Mouse (Mus musculus) embryo, embryonic 9.5 days (tissue): ENCODE data around the gene Nutf2-ps1.
"Not testable (repeated sequence)": the region's sequence is repeated elsewhere in the genome, so short reads cannot be mapped to it uniquely, and the experiment has no call there.

Source experiments
- DNase-seq: peaks from one replicate; pipeline ENCODE4 v3.0.0-alpha.2; 2017; ENCODE audit errors: extremely low spot score

The Nutf2-ps1 gene

DNA sequence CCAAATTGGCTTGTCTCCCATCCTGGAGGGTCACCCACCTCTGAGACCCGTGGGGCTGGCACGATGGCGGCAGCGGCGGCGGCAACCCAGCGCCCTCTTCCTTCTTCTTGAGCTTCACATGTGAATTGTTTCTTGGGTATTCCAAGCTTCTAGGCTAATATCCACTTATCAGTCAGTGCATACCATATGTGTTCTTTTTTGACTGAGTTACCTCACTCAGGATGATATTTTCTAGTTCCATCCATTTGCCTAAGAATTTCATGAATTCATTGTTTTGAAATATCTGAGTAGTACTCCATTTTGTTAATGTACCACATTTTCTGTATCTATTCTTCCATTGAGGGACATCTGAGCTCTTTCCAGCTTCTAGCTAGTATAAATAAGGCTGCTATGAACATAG, at the start of gene Nutf2-ps1:
TSS of gene Nutf2-ps1 (minus strand) at position 101 of the 400 bp plus-strand sequence.
- DNase-seq, result not testable (repeated sequence)

DNA sequence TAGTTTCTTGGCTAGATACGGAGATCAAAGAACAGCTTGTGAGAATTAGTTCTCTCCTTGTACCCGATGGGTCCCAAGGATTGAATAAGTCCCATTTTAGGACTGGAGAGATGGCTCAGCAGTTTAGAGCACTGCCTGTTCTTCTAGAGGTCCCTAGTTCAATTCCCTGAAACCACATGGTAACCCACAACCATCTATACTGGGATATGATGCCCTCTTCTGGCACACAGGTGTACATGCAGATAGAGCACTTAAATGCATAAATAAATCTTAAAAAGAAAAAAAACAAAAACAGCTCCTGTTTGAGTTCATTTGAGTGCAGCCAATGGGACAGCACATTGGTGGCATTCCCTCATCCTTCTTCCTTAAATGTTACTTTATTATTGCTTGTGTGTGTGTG, 49.2 kb upstream of the Nutf2-ps1 start:
- DNase-seq, result no peak

DNA sequence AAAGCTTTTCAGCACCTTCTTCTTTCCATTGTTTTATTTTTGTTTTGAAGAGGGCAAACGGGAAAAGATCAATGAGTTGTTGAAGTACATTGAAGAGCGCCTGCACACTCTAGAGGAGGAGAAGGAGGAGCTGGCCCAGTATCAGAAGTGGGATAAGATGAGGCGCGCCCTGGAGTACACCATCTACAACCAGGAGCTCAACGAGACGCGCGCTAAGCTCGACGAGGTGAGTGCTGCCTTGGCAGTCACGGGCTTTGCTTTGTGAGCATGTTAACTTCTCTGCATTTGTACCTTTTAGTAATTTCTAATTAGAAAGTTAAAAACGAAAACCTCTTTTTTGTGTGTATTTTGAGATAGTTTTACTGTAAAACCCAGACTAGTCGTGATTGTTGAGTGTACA, 32.8 kb upstream of the Nutf2-ps1 start:
- no peak for DNase-seq

- DNase-seq, result no peak
These were observed 20.1 kb upstream of the Nutf2-ps1 start for GRCm38 (mm10) chr19:53608921-53609320.

GRCm38 (mm10) chr19:53601363-53601655, 12.4 kb upstream of the Nutf2-ps1 start:
- DNase-seq, result no peak

DNA sequence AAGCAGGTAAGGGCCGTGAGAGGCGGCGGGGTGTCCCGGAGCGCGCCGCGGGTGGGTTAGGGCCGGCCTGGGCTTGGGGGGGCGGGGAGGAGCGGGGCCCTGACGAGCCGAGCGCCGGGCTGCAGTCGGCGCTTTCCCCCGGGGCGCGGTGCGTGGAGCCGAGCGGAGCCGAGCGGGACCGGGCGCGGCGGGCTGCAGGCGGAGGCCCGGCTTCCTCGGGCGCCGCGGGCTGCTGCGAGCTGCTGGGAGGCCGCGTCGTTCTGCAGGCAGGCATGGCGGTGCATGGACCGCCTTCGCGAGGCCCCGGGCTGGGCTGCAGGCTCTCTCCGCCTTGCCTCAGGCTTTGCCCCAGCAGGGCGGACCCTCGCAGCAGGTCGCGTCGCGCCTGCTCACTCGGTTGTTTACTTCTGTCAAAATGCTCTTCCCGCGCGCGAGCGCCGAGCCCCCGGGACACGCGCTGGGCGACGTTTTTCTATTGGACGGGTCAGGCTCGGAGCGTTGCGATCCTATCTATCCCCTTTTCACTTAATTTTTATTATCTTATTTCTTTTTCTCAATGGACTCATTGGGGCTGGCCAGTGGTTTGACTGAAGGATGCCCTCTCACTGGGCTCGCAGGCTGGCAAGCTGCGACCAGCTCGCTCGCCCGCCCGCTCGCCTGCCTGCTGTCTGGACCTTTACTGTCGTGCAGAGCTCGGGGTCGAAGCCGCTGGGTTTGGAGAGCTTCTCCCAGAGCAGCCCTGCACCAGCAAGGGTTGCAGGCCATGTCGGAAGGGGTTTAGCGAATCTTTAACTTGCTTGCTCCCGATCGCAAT, 11.9 kb upstream of the Nutf2-ps1 start:
- DNase-seq, result peak; percentile 43

DNA sequence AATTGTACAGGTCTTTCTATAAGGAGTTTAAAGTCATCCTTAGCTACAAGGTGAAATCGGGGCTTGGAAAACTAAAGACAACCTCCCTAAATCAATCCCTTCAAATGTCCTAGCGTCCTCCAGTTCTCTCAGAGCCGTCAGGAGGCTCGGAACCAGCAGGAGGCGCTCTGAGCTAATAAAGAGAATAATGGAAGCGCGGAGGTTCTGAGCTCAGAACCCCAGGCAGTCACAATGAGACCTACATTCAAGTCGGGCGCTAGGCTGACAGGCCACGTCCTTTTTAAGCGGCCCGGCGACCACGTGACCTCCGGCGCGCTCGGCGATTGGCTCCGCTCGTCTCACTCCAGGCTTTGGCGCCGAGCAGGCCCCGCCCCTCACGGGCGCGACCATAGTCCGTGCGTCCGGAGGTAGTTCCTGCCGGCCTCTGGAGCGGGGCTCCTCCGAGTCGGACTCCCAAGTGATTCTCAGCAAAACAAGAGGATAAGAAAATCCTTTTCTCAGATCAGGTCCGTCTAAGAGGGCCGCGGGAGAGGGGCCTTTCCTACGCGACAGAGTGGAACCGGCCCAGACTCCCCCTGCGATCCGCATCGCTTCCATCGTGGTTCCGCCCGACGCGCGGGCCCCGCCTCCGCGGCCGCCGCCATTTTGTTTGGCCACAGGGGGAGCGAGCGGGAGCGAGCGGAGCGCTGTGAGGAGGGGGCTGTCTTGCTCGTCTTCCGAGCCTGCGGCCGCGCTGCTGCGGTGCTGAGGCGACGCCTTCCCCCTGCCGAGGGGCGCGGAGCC, 11.1 kb upstream of the Nutf2-ps1 start, which contains the start of gene Smc3:
TSS of gene Smc3 (plus strand) at position 642 of the 783 bp plus-strand sequence.
- DNase-seq, result peak; percentile 98

DNA sequence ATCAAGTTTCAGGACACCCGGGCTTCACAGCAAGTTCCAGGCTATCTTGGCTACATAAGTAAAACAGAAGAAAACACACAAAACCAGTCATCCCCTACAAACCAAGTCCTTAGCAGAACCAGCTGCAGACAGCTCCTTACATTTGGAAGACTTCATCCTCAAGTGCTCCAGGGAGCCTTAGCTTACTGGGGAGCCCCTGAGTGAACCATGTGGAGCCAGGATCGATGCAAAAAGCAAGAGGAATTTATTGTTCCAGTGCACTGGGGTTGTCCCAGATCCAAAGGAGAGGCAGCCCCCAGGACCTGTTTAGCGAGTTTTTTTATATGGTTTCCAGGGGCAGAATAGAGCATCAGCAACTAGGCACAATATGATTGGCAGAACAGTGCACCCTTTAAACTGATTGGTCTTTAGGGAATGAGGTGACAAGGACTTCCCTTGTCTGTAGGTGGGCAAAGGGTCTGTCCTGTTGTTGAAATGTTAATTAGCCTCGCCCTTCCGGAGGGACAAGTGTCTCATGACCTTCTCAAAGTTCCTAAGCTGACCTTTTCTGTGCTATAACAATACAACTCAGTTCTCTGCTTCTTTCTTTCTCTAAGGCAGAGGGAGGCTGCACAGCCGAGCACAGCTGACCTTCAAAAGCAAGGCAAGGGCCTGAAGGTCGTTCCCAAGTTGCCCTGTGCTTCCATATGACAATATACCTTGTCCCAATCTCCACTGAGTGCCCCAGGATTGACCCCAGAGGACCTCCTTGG, 8.0 kb upstream of the Nutf2-ps1 start:
- DNase-seq, result no peak

GRCm38 (mm10) chr19:53587686-53588085, 1.2 kb downstream of the Nutf2-ps1 start:
- DNase-seq, result not testable (repeated sequence)

DNA sequence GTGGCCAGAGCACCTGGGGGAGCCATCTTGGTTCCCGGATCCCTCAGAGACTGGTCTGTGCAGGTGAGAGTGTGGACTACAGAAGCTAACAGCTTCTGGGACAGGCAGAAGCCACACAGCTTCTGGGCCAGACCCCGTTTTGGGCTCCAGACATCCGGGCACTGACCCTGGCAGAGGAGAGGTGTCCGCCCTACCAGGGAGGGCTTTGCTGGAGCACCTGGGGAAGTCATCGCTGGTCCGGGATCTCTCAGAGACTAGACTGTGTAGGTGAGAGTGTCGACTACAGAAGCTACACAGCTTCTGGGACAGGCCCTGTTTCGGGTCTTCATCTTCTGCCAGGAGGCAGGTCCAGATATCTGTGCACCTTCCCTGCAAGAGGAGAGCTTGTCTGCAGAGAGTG, 8.6 kb downstream of the Nutf2-ps1 start:
- DNase-seq, result not testable (repeated sequence)

GRCm38 (mm10) chr19:53578597-53579252, 10.1 kb downstream of the Nutf2-ps1 start:
- DNase-seq, result peak; percentile 74

DNA sequence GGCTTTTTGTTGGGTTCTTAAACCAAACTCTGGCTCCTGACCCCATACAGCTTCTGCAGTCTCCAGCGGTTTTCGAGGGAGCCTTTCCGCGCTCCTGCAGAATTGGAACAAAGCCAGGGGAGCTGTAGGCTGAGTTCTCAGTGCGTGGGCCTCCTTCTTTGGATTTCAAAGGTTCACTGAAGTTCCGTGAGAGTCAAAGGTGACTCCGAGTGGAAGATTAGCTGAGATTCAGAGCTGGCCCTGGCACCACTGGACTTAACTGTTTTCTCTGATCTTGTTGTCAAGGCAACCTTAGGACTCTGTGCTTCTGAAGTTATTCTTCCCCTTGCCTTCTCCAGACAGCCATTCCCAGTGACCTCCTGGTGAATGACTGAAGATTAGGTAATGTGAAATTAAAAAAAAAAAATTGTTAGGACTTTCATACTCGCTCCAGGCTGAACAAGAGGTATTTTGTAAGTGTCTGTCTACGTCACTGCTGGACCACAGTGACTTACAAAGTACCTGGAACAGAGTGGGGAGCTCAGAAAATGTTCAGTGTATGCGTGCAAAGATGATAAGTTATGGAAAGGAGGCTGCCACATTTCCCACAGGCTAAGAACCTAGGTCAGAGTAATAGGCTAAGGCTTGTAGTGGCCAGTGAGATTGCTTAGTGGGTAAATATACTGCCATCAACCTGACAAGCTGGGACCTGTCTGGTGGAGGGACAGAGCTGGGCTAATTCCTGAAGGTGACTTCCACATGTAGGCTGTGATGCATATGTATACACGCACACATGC, 11.7 kb downstream of the Nutf2-ps1 start:
- DNase-seq, result no peak

GRCm38 (mm10) chr19:53576061-53576460, 12.8 kb downstream of the Nutf2-ps1 start:
- DNase-seq, result no peak

GRCm38 (mm10) chr19:53575296-53576010, 13.4 kb downstream of the Nutf2-ps1 start:
- DNase-seq, result no peak

DNA sequence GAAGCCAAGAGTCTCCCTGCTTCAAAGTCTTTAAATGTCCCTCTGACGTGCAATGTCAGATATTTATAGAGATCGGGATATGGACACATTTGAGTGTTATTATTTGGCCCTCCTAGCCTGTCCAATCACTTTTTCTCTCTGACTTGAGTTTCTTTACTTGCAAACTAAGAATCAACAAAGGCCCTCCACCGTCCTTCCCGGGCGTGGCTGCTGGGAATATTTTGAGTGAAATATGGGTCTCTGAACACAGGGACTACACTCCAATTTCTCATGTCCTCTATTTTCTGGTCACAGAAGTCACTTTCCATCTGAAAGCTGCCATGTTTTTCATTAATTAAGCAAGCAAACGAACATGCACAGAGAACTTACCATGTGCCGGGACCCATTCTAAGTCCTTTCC, 14.3 kb downstream of the Nutf2-ps1 start:
- no peak for DNase-seq

GRCm38 (mm10) chr19:53574131-53574530, 14.7 kb downstream of the Nutf2-ps1 start:
- DNase-seq, result no peak

GRCm38 (mm10) chr19:53573151-53573550, 15.7 kb downstream of the Nutf2-ps1 start:
- DNase-seq, result no peak

- DNase-seq, result no peak
These were observed 16.3 kb downstream of the Nutf2-ps1 start for GRCm38 (mm10) chr19:53572607-53573006.

DNA sequence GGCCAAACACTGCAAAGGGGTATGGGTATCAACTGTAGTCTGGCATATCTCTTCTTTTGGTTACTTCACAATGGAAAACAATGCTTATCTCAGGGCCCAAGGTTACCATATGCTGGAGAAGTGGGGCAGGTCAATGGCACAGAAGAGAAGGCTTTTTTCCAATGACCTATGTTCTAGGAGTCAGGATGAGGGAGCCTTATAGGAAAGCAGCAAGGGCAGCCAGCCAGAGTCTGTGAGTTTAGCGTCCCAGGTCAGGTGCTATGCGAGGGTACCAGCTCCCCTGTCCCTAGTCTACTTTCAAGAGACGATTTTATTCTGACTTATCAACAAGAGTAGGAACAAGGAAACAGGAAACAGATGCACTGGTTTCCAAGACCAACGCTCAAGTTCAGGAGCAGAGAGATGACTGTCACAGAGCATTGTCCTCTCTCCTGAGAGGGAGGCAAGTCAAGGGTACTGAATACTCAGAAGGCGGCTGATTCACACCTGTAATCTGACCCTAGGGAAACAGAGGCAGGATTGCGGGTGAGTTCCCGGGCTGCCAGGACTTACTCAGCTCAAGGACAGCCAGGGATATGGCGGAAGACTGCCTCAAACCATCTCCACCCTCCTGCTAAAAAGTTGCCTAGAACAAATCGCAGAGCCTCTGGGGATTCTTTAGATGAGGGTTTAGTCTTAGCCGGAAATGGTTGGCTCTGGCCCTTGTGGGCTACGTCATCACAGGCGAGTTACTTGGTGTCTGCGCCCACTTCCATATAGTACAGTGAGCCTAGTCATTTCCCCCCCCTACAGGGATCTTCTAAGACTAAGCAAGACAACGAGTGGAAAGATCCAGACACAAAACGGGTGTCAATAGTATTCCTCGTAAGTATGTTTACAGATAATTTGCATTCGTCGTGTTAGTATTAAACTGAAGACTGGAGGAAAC, 17.1 kb downstream of the Nutf2-ps1 start:
- DNase-seq, result no peak
